ENCODE assay signal across 29 mouse cellular contexts in genomic region chr12:99399575-99399974, GRCm38 (mm10).
"Had no signal": no experiment of that assay in that cellular context is flagged by ENCODE, and none has a peak within 500 bp of the region (broad histone marks: within the 10 kb centered on the region; RNA-seq: fewer than 3 reads in every experiment).

No protein-coding gene starts in this region.

- H3K36me3 ChIP-seq: heart, embryonic 12.5 days; heart, embryonic 15.5 days; hindbrain, embryonic 12.5 days; hindbrain, embryonic 13.5 days; hindbrain, embryonic 15.5 days; intestine, embryonic 15.5 days; kidney, embryonic 15.5 days had no signal

- H3K27me3 ChIP-seq: heart, embryonic 12.5 days; heart, embryonic 13.5 days; heart, embryonic 15.5 days; hindbrain, embryonic 12.5 days; hindbrain, embryonic 13.5 days; hindbrain, embryonic 15.5 days; intestine, embryonic 15.5 days; kidney, embryonic 15.5 days had no signal

- DNase-seq: heart, postnatal 10 days; heart, postnatal 14 days; heart, postnatal 36 days; heart, postnatal 4 days; kidney, adult 11 months; kidney, adult 18-20 months; kidney, adult 2 months; kidney, adult 8-10 months; kidney, adult 9 months; kidney, postnatal 10 days; kidney, postnatal 14 days; kidney, postnatal 25 days; kidney, postnatal 36 days; kidney, postnatal 4 days; layer of hippocampus, adult 9-11 months; layer of hippocampus, postnatal 36 days had no signal

- ATAC-seq: hindbrain, embryonic 16.5 days; hindbrain, postnatal 0 days; inflammation-experienced regulatory T-cells, adult 6 months; intestine, embryonic 15.5 days; intestine, embryonic 16.5 days; intestine, postnatal 0 days had no signal
